Mouse (Mus musculus) neutrophil, adult 5-6 weeks (primary cell): ENCODE measurements around the gene Dnajc5. TPM values are rescaled to one million over a fixed set of nuclear protein-coding genes. Genes with fewer than 3 reads are reported as not detected.

ENCODE experiments used
- ATAC-seq: fragments of 151-379, 151-347 bp; 2 replicates; pipeline ENCODE4 v1.8.0; 2017; ENCODE audit warnings: mild to moderate bottlenecking, moderate TSS enrichment; ENCODE audit not compliant: insufficient number of reproducible peaks, poor library complexity, low FRiP score, severe bottlenecking; ENCODE audit errors: extremely low read depth
- total RNA-seq: library from RNA; stranded (forward); fragments of 200-1000 nt; gene quantifications from 2 replicates; pipeline ENCODE4 v1.2.3, GENCODE M21; 2017

The Dnajc5 gene
- total RNA-seq, 1 experiment from 2014 or later: 85.7 TPM

- no peak for ATAC-seq
Measured at GRCm38 (mm10) chr2:181582358-181582757, 62.1 kb downstream of the Dnajc5 start.

- ATAC-seq: no peak
Measured at GRCm38 (mm10) chr2:181582939-181583338, 62.7 kb downstream of the Dnajc5 start.

- no peak for ATAC-seq
Measured at GRCm38 (mm10) chr2:181583460-181584257, 63.4 kb downstream of the Dnajc5 start.

GRCm38 (mm10) chr2:181584411-181584942, 64.2 kb downstream of the Dnajc5 start, which contains the start of gene Uckl1:
TSS of gene Uckl1 (minus strand) at chr2:181584892.
- ATAC-seq: no peak

GRCm38 (mm10) chr2:181585506-181585905, 65.2 kb downstream of the Dnajc5 start:
- no peak for ATAC-seq

GRCm38 (mm10) chr2:181586124-181586523, 65.8 kb downstream of the Dnajc5 start:
- ATAC-seq: no peak

GRCm38 (mm10) chr2:181587796-181588195, 67.5 kb downstream of the Dnajc5 start:
- no peak for ATAC-seq

- ATAC-seq: no peak
Measured at GRCm38 (mm10) chr2:181588229-181588780, 68.0 kb downstream of the Dnajc5 start.

- no peak for ATAC-seq
Measured at GRCm38 (mm10) chr2:181589011-181589731, 68.9 kb downstream of the Dnajc5 start.

GRCm38 (mm10) chr2:181589732-181590105, 69.4 kb downstream of the Dnajc5 start:
- ATAC-seq: no peak

- no peak for ATAC-seq
Measured at GRCm38 (mm10) chr2:181590471-181590870, 70.2 kb downstream of the Dnajc5 start.

GRCm38 (mm10) chr2:181591528-181592085, 71.3 kb downstream of the Dnajc5 start, which contains the start of gene Prpf6:
TSS of gene Prpf6 (plus strand) at chr2:181591868.
- ATAC-seq: no peak

- peak; percentile 5 for ATAC-seq
Measured at GRCm38 (mm10) chr2:181592231-181593041, 72.2 kb downstream of the Dnajc5 start, which contains the start of gene Zfp512b. TSS of gene Zfp512b (minus strand) at chr2:181592803.

- ATAC-seq: no peak
Measured at GRCm38 (mm10) chr2:181593042-181593421, 72.7 kb downstream of the Dnajc5 start.

- no peak for ATAC-seq
Measured at GRCm38 (mm10) chr2:181593937-181594336, 73.7 kb downstream of the Dnajc5 start.

GRCm38 (mm10) chr2:181594946-181595696, 74.8 kb downstream of the Dnajc5 start:
- no peak for ATAC-seq

- ATAC-seq: no peak
Measured at GRCm38 (mm10) chr2:181596221-181596960, 76.1 kb downstream of the Dnajc5 start.
